Mouse (Mus musculus) cortical plate, adult 2 months (tissue): ENCODE results near the gene 1110032F04Rik.

Experiments used
- CTCF ChIP-seq: fragments of 200-500 bp; IDR thresholded peaks from 2 replicates; pipeline ENCODE4 v1.5.1; 2011; ENCODE audit warnings: mild to moderate bottlenecking, control low read depth, low read length; ENCODE audit not compliant: insufficient read depth; ENCODE audit errors: extremely low read depth
- POLR2A ChIP-seq: fragments of 200-500 bp; IDR thresholded peaks from 2 replicates; pipeline ENCODE4 v1.6.1; 2011; ENCODE audit warnings: mild to moderate bottlenecking, low read length, control low read depth; ENCODE audit not compliant: insufficient read depth; ENCODE audit errors: extremely low read depth

DNA sequence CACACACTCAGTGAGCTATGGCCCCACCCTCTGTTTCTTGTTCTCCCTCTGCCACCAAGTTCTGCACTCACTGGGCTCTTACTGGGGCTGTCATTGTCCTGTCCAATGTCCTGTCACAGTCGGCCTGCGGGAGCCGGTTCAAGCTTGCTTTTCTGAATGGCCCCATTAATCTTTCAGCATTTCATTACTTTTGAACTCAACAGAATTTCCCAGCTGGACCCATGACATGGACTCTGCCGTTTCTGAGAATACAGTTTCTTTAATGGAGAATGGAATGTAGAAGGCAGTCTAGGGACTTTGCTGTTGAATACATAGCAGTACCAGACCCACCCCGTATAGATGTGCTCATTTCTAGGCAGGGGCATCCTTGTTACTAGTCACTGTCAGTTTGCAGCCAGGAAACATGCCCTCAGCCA, 47.5 kb upstream of the 1110032F04Rik start:
- no peak for TF ChIP-seq CTCF
- TF ChIP-seq POLR2A, result no peak
